Mouse (Mus musculus) E14TG2a.4 (cell line): ENCODE data around the gene Pde4c.

Source experiments
- CTCF ChIP-seq: conservative IDR thresholded peaks from 2 replicates; pipeline ENCODE4 v1.5.1; 2014; ENCODE audit warnings: low read length
- NANOG ChIP-seq: IDR thresholded peaks from 2 replicates; pipeline ENCODE4 v1.6.1; 2014; ENCODE audit warnings: borderline replicate concordance, low read length, mixed read lengths
- POU5F1 ChIP-seq: IDR thresholded peaks from 2 replicates; pipeline ENCODE4 v1.6.1; 2014; ENCODE audit warnings: low read length, borderline replicate concordance

DNA sequence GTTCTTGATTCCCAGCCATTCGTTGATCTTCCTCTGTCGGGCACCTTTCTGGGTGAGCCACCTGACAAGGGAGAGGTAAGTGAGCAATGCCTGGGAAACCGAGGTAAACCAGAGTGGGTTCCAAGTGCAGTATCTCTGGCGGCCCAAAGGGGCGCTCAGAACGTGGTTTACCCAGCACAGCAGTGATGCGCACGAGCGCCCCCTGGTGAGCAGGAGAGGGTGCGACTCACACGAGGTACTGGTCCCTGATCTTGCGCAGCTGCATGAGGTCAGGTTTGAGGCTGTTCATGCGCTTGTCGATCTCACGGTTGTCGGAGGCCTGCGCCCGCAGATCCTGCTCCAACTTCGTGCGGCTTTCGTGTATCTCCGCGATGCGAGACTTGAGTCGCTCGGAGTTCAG is 45.8 kb downstream of the Pde4c start:
- TF ChIP-seq CTCF (peak; percentile 96), NANOG (no peak), POU5F1 (no peak)
